Mouse (Mus musculus): Measurements from ENCODE around the gene Astn1.

- TF ChIP-seq CTCF (IDR thresholded peaks at IDR 0.05; ENCODE audit: low read depth) (no peak), EP300 (IDR thresholded peaks at IDR 0.05; ENCODE audit: low read depth) (no peak)
Measured at GRCm38 (mm10) chr1:158536195-158536594, 174.1 kb downstream of the Astn1 start.
